8 mouse cellular contexts compared by ENCODE assay signal in genomic region chr2:90624339-90624738, GRCm38 (mm10). TPM values are rescaled to one million over a fixed set of nuclear protein-coding genes. Genes with fewer than 3 reads are reported as not detected.
A peak's percentile ranks its signal among the peaks of the same experiment; 100 is the strongest.
DNase-seq lines count a peak whose midpoint lies in the region; ATAC-seq lines count a peak whose summit lies in the region.

No protein-coding gene starts in this region.

- peak; percentile 35 to 62 for DNase-seq in adrenal gland, adult (ENCODE audit: inconsistent age in 2 of 2, low spot score in 1 of 2)
- DNase-seq in adrenal gland, postnatal 4 days (ENCODE audit: low spot score in 2 of 2): no peak
- DNase-seq in right cerebral cortex, postnatal 4 days: peak; percentile 16
- no peak for DNase-seq in right cerebral cortex, postnatal 36 days (ENCODE audit: low spot score in 2 of 2)
- no peak for DNase-seq in spleen, postnatal 14 days (ENCODE audit: low spot score in 2 of 2)
- no peak for DNase-seq in left cerebral cortex, adult 11 months (ENCODE audit: low spot score)

- no peaks in the 10 kb centered on the region for H3K36me3 ChIP-seq in kidney, embryonic 16.5 days (ENCODE audit: insufficient read depth, low read length)
- no peaks in the 10 kb centered on the region for H3K36me3 ChIP-seq in neural tube, embryonic 14.5 days (ENCODE audit: control insufficient read depth, insufficient read depth, low read length)

- no peak overlapping the region for H3K4me2 ChIP-seq in kidney, embryonic 16.5 days (replicated peaks; ENCODE audit: low read depth, low read length)
- H3K4me2 ChIP-seq in neural tube, embryonic 14.5 days (ENCODE audit: low read depth, low read length): no peak overlapping the region

- WGBS in kidney, embryonic 16.5 days: 22% methylated on average over 4 of the region's 4 CpGs
- WGBS in neural tube, embryonic 14.5 days: 28% methylated on average over 4 of the region's 4 CpGs

- 0 out of 2 replicates have a peak, but pooled peaks cover 3% of the 10 kb centered on the region for H3K4me1 ChIP-seq in kidney, embryonic 16.5 days (ENCODE audit: insufficient read depth, low read length)
- H3K4me1 ChIP-seq in neural tube, embryonic 14.5 days (ENCODE audit: control insufficient read depth, insufficient read depth, low read length): no peaks in the 10 kb centered on the region

- no peaks in the 10 kb centered on the region for H3K9me3 ChIP-seq in kidney, embryonic 16.5 days (ENCODE audit: low read length)
- H3K9me3 ChIP-seq in neural tube, embryonic 14.5 days (ENCODE audit: control insufficient read depth, low read length): no peaks in the 10 kb centered on the region

- H3K27me3 ChIP-seq in kidney, embryonic 16.5 days (ENCODE audit: insufficient read depth, low read length): no peaks in the 10 kb centered on the region
- no peaks in the 10 kb centered on the region for H3K27me3 ChIP-seq in neural tube, embryonic 14.5 days (ENCODE audit: control insufficient read depth, insufficient read depth, low read length)

- ATAC-seq in kidney, embryonic 16.5 days (ENCODE audit: low FRiP score, low TSS enrichment): 0 out of 2 replicates have a peak, but pooled peaks have one; percentile 67
- peak; percentile 34; the same call in 1 of the 2 replicates for ATAC-seq in neural tube, embryonic 14.5 days (ENCODE audit: low read depth)

- H3K9ac ChIP-seq in kidney, embryonic 16.5 days (replicated peaks; ENCODE audit: low read length): no peak overlapping the region
- no peak overlapping the region for H3K9ac ChIP-seq in neural tube, embryonic 14.5 days (replicated peaks; ENCODE audit: low read depth, low read length)

- no peak overlapping the region for H3K4me3 ChIP-seq in kidney, embryonic 16.5 days (ENCODE audit: low read length)
- no peak overlapping the region for H3K4me3 ChIP-seq in neural tube, embryonic 14.5 days (ENCODE audit: low read depth, low read length)

- H3K27ac ChIP-seq in kidney, embryonic 16.5 days (ENCODE audit: low read length): peak overlapping the region; percentile 40; the same call in 1 of the 2 replicates
- no peak overlapping the region for H3K27ac ChIP-seq in neural tube, embryonic 14.5 days (ENCODE audit: low read depth, low read length)

RNA-seq across cellular contexts. Expression of gene Ptprj, which starts 43.9 kb away (rescaled TPM):
- total RNA-seq in adrenal gland, postnatal 4 days (2021): 10 to 100 TPM; 31.3 to 32.4 TPM
- 7.0 and 7.4 TPM in 2 replicates for polyA plus RNA-seq in kidney, embryonic 16.5 days (2015; fragmentation: Nextera tagmentation; extraction: Ambion mirVana)
- 9.3 and 9.7 TPM in 2 replicates for polyA plus RNA-seq in neural tube, embryonic 14.5 days (2014; fragmentation: Nextera tagmentation; extraction: Ambion mirVana)

RNA-seq across cellular contexts. Expression of gene Nup160, which starts 52.7 kb away (rescaled TPM):
- total RNA-seq in adrenal gland, postnatal 4 days (2021): 10 to 100 TPM; 29.4 to 30.9 TPM
- 45.6 and 49.6 TPM in 2 replicates for polyA plus RNA-seq in kidney, embryonic 16.5 days (2015; fragmentation: Nextera tagmentation; extraction: Ambion mirVana)
- polyA plus RNA-seq in neural tube, embryonic 14.5 days (2014; fragmentation: Nextera tagmentation; extraction: Ambion mirVana): 29.2 and 30.5 TPM in 2 replicates

Comparison
In these comparisons a context has a peak if more than half of its experiments do, and no peak if none do; other contexts are left out.
1. DNase-seq: peak in adrenal gland, adult (2 of 2) and right cerebral cortex, postnatal 4 days (single experiment); none in adrenal gland, postnatal 4 days (0 of 2), right cerebral cortex, postnatal 36 days (0 of 2), spleen, postnatal 14 days (0 of 2) and left cerebral cortex, adult 11 months (single experiment).